Mouse (Mus musculus): ENCODE measurements around the gene Pitpnc1. TPM values are rescaled to one million over a fixed set of nuclear protein-coding genes. Genes with fewer than 3 reads are reported as not detected.

The Pitpnc1 gene
- total RNA-seq, 4 experiments from 2014 or later = 52.3 to 67.4 (median 59.9) TPM

- no peak for DNase-seq (ENCODE audit: low spot score in 2 of 2)
These were observed 94.7 kb downstream of the Pitpnc1 start for GRCm38 (mm10) chr11:107375816-107376215.

GRCm38 (mm10) chr11:107373569-107373968 is 96.9 kb downstream of the Pitpnc1 start:
- DNase-seq (ENCODE audit: low spot score in 2 of 2) = no peak

GRCm38 (mm10) chr11:107373154-107373553 is 97.3 kb downstream of the Pitpnc1 start:
- no peak for DNase-seq (ENCODE audit: low spot score in 2 of 2)

- no peak for DNase-seq (ENCODE audit: low spot score in 2 of 2)
These were observed 97.8 kb downstream of the Pitpnc1 start for GRCm38 (mm10) chr11:107372688-107373087.

- no peak for DNase-seq (ENCODE audit: low spot score in 2 of 2)
These were observed 100.0 kb downstream of the Pitpnc1 start for GRCm38 (mm10) chr11:107370476-107370875.

GRCm38 (mm10) chr11:107369661-107370060 is 100.8 kb downstream of the Pitpnc1 start:
- DNase-seq (ENCODE audit: low spot score in 2 of 2) = no peak

- DNase-seq (ENCODE audit: low spot score in 2 of 2) = no peak
These were observed 104.4 kb downstream of the Pitpnc1 start for GRCm38 (mm10) chr11:107365938-107366712.

GRCm38 (mm10) chr11:107358695-107359094 is 111.8 kb downstream of the Pitpnc1 start:
- DNase-seq (ENCODE audit: low spot score in 2 of 2) = no peak

GRCm38 (mm10) chr11:107356224-107356623 is 114.3 kb downstream of the Pitpnc1 start:
- peak in 1 of 2 experiments; percentile 47 for DNase-seq (ENCODE audit: low spot score in 2 of 2)

GRCm38 (mm10) chr11:107355526-107355925 is 115.0 kb downstream of the Pitpnc1 start:
- DNase-seq (ENCODE audit: low spot score in 2 of 2) = no peak

- no peak for DNase-seq (ENCODE audit: low spot score in 2 of 2)
These were observed 115.9 kb downstream of the Pitpnc1 start for GRCm38 (mm10) chr11:107354499-107355143.

GRCm38 (mm10) chr11:107352596-107352995 is 117.9 kb downstream of the Pitpnc1 start:
- DNase-seq (ENCODE audit: low spot score in 2 of 2) = no peak

GRCm38 (mm10) chr11:107349756-107350155 is 120.7 kb downstream of the Pitpnc1 start:
- DNase-seq (ENCODE audit: low spot score in 2 of 2) = no peak

GRCm38 (mm10) chr11:107343031-107343430 is 127.5 kb downstream of the Pitpnc1 start:
- DNase-seq (ENCODE audit: low spot score in 2 of 2) = no peak

- DNase-seq (ENCODE audit: low spot score in 2 of 2) = no peak
These were observed 128.1 kb downstream of the Pitpnc1 start for GRCm38 (mm10) chr11:107342432-107342831.

- DNase-seq (ENCODE audit: low spot score in 2 of 2) = no peak
These were observed 129.2 kb downstream of the Pitpnc1 start for GRCm38 (mm10) chr11:107341293-107341692.

- DNase-seq (ENCODE audit: low spot score in 2 of 2) = no peak
These were observed 129.7 kb downstream of the Pitpnc1 start for GRCm38 (mm10) chr11:107340793-107341192.

GRCm38 (mm10) chr11:107339224-107339805 is 131.2 kb downstream of the Pitpnc1 start:
- no peak for DNase-seq (ENCODE audit: low spot score in 2 of 2)

GRCm38 (mm10) chr11:107337391-107338148 is 132.9 kb downstream of the Pitpnc1 start:
- no peak for DNase-seq (ENCODE audit: low spot score in 2 of 2)

- no peak for DNase-seq (ENCODE audit: low spot score in 2 of 2)
These were observed 134.7 kb downstream of the Pitpnc1 start for GRCm38 (mm10) chr11:107335756-107336155.

- DNase-seq (ENCODE audit: low spot score in 2 of 2) = no peak
These were observed 135.5 kb downstream of the Pitpnc1 start for GRCm38 (mm10) chr11:107334849-107335484.

All from left cerebral cortex, adult 8-10 months (tissue).